Mouse (Mus musculus) G1E-ER4 (cell line): ENCODE measurements around the gene Cldn10. TPM values are rescaled to one million over a fixed set of nuclear protein-coding genes. Genes with fewer than 3 reads are reported as not detected.

ENCODE experiments used
- GATA1 ChIP-seq: IDR thresholded peaks from one replicate; pipeline ENCODE4 v1.8.0; 2012; ENCODE audit warnings: low read length, inconsistent platforms
- polyA plus RNA-seq: library from polyadenylated mRNA; stranded (reverse); fragments of >175 nt; gene quantifications from 2 replicates; pipeline ENCODE4 v1.2.3, GENCODE M21; 2012

Gene Cldn10
- polyA plus RNA-seq: not detected in 2 replicates

GRCm38 (mm10) chr14:118787621-118788020, at the start of gene Cldn10:
TSS of gene Cldn10 (plus strand) at chr14:118787908.
- TF ChIP-seq GATA1: no peak

- TF ChIP-seq GATA1: no peak
Observed at GRCm38 (mm10) chr14:118741780-118742179, 45.9 kb upstream of the Cldn10 start.

- TF ChIP-seq GATA1: no peak
Observed at GRCm38 (mm10) chr14:118742862-118743261, 44.8 kb upstream of the Cldn10 start.

GRCm38 (mm10) chr14:118749068-118749467, 38.6 kb upstream of the Cldn10 start:
- no peak for TF ChIP-seq GATA1

- TF ChIP-seq GATA1: no peak
Observed at GRCm38 (mm10) chr14:118749715-118750114, 38.0 kb upstream of the Cldn10 start.

GRCm38 (mm10) chr14:118750505-118751192, 37.1 kb upstream of the Cldn10 start:
- no peak for TF ChIP-seq GATA1

- no peak for TF ChIP-seq GATA1
Observed at GRCm38 (mm10) chr14:118751193-118751753, 36.4 kb upstream of the Cldn10 start.

GRCm38 (mm10) chr14:118756015-118756414, 31.7 kb upstream of the Cldn10 start:
- no peak for TF ChIP-seq GATA1

- TF ChIP-seq GATA1: no peak
Observed at GRCm38 (mm10) chr14:118756566-118756965, 31.1 kb upstream of the Cldn10 start.

- no peak for TF ChIP-seq GATA1
Observed at GRCm38 (mm10) chr14:118763917-118764495, 23.7 kb upstream of the Cldn10 start.

GRCm38 (mm10) chr14:118765306-118765705, 22.4 kb upstream of the Cldn10 start:
- TF ChIP-seq GATA1: no peak

GRCm38 (mm10) chr14:118765951-118766350, 21.8 kb upstream of the Cldn10 start:
- TF ChIP-seq GATA1: no peak

GRCm38 (mm10) chr14:118766368-118766767, 21.3 kb upstream of the Cldn10 start:
- TF ChIP-seq GATA1: no peak

GRCm38 (mm10) chr14:118767673-118768353, 19.9 kb upstream of the Cldn10 start:
- TF ChIP-seq GATA1: no peak

GRCm38 (mm10) chr14:118768354-118768713, 19.4 kb upstream of the Cldn10 start:
- TF ChIP-seq GATA1: peak; percentile 86

GRCm38 (mm10) chr14:118773668-118774067, 14.0 kb upstream of the Cldn10 start:
- no peak for TF ChIP-seq GATA1
